Mouse (Mus musculus) kidney, postnatal 10 days (tissue): ENCODE measurements at regions not wholly inside any gene's neighbourhood (a gene's known extent, or its start where the extent isn't known, plus 50 kb on each side); places are given as distances from the start of the nearest gene placed in this dataset.
"Not testable (repeated sequence)": the region's sequence is repeated elsewhere in the genome, so short reads cannot be mapped to it uniquely, and the experiment has no call there.

ENCODE experiments used
- DNase-seq: peaks from one replicate; pipeline ENCODE4 v3.0.0; 2021; ENCODE audit warnings: mixed read lengths

- no peak for DNase-seq
These were observed 196.5 kb upstream of the Slc7a11 start for GRCm38 (mm10) chr3:50639907-50640323.

GRCm38 (mm10) chr3:50634457-50635075 is 191.2 kb upstream of the Slc7a11 start:
- DNase-seq = no peak

GRCm38 (mm10) chr3:50631286-50631685 is 187.9 kb upstream of the Slc7a11 start:
- no peak for DNase-seq

GRCm38 (mm10) chr3:50628092-50628696 is 184.8 kb upstream of the Slc7a11 start:
- peak; percentile 19 for DNase-seq

GRCm38 (mm10) chr3:50621176-50621575 is 177.8 kb upstream of the Slc7a11 start:
- not testable (repeated sequence) for DNase-seq

- no peak for DNase-seq
These were observed 175.6 kb upstream of the Slc7a11 start for GRCm38 (mm10) chr3:50619061-50619460.

- DNase-seq = no peak
These were observed 172.2 kb upstream of the Slc7a11 start for GRCm38 (mm10) chr3:50615384-50616285.

- no peak for DNase-seq
These were observed 169.6 kb upstream of the Slc7a11 start for GRCm38 (mm10) chr3:50613011-50613410.

GRCm38 (mm10) chr3:50609341-50610012 is 166.1 kb upstream of the Slc7a11 start:
- peak; percentile 20 for DNase-seq

- DNase-seq = no peak
These were observed 164.3 kb upstream of the Slc7a11 start for GRCm38 (mm10) chr3:50607736-50608135.

GRCm38 (mm10) chr3:50606986-50607385 is 163.6 kb upstream of the Slc7a11 start:
- DNase-seq = no peak

GRCm38 (mm10) chr3:50605750-50606149 is 162.3 kb upstream of the Slc7a11 start:
- no peak for DNase-seq

- no peak for DNase-seq
These were observed 159.8 kb upstream of the Slc7a11 start for GRCm38 (mm10) chr3:50603182-50603581.

GRCm38 (mm10) chr3:50595732-50596131 is 152.3 kb upstream of the Slc7a11 start:
- no peak for DNase-seq

GRCm38 (mm10) chr3:50584323-50584722 is 140.9 kb upstream of the Slc7a11 start:
- no peak for DNase-seq

- no peak for DNase-seq
These were observed 140.1 kb upstream of the Slc7a11 start for GRCm38 (mm10) chr3:50583475-50583874.

GRCm38 (mm10) chr3:50574388-50574787 is 131.0 kb upstream of the Slc7a11 start:
- DNase-seq = no peak

- DNase-seq = no peak
These were observed 126.6 kb upstream of the Slc7a11 start for GRCm38 (mm10) chr3:50570027-50570426.

GRCm38 (mm10) chr3:50569565-50569964 is 126.2 kb upstream of the Slc7a11 start:
- peak; percentile 45 for DNase-seq

- no peak for DNase-seq
These were observed 110.7 kb upstream of the Slc7a11 start for GRCm38 (mm10) chr3:50554150-50554549.

- DNase-seq = no peak
These were observed 105.2 kb upstream of the Slc7a11 start for GRCm38 (mm10) chr3:50548568-50548967.

GRCm38 (mm10) chr3:50530654-50531053 is 87.2 kb upstream of the Slc7a11 start:
- DNase-seq = no peak

GRCm38 (mm10) chr3:50524006-50524405 is 80.6 kb upstream of the Slc7a11 start:
- no peak for DNase-seq
